Mouse (Mus musculus): ENCODE results near the gene Fam172a.

DNA sequence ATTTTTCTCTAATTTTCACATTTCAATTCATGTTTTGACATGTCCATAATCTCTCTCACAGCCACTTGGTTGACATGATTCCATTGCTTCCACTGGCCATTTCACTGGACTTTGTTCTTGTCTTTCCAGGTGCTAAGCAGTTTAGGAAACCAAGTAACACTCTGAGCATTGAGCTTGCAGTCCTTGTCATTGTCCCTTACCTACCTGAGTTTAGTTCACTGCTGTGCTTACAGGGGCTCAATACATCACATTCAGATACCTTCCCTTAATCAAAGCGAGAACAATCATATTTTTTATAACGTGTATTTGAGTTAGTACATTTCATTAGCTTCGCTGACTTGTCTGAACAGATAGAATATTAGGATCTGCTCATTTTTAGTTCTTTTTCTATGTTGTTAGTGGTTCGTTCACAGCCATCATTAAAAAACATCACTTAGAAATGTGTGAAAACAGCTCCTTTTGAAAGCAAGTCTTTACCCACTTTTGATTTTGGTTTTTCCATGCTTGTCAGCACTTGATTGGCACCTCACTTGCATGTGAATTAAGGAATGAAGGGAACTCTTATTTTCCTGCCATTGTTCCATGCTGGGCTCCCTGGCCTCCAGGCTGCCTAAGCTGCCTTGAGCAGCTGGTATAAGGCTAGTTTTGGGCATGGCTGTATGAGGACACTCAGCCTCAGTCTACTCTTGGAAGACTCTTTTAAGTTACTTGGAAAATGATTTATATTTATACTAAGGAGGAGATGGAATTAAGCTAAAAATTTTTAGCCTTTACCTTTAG lies 257.9 kb downstream of the Fam172a start:
- TF ChIP-seq EP300 (IDR thresholded peaks at IDR 0.05; ENCODE audit: low read depth) (no peak), CTCF (IDR thresholded peaks at IDR 0.05; ENCODE audit: low read depth) (no peak)

All from liver, postnatal 0 days (tissue).